Mouse (Mus musculus): ENCODE data around the gene Rpl39.
"Not testable (repeated sequence)": the region's sequence is repeated elsewhere in the genome, so short reads cannot be mapped to it uniquely, and the experiment has no call there.

Gene Rpl39

DNA sequence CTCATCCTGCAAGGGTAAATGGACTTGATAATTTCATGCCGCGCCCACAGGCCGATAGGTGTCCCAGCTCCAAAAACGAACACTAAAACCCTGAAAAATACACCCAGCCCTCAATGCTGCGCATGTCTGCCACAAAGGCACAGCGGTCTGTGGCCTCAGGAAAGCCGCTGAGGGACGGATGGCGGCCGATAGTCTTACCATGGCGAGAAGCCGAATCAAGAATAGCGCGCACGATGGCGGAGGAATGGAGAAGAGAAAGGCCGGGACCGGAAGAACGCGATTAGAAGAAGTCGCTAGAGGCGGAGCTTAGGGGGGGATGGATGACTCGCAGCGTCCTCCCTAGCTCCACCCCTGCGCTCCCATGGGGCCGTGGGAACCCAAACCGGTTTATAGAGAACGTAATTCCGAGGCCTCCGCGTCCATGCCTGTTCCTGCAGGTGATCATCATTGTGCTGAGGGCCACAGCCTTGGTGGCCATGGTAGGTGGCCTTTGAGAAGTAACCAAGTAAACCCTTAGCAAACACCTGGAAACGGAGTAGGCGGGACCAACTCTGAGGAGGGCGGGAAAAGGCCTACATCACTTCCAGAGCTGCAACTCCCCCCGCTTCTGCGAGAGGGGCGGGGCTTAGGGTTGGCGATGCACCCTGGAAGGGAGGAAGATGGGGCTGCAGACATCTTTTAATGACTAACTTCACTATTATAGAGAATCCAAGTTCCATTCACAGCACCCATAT is at the start of gene Rpl39:
Gene Rpl39 (minus strand): TSS at position 476 of the 734 bp plus-strand sequence.
- peak; percentile 74 for DNase-seq (ENCODE audit: low read depth, low spot score)

DNA sequence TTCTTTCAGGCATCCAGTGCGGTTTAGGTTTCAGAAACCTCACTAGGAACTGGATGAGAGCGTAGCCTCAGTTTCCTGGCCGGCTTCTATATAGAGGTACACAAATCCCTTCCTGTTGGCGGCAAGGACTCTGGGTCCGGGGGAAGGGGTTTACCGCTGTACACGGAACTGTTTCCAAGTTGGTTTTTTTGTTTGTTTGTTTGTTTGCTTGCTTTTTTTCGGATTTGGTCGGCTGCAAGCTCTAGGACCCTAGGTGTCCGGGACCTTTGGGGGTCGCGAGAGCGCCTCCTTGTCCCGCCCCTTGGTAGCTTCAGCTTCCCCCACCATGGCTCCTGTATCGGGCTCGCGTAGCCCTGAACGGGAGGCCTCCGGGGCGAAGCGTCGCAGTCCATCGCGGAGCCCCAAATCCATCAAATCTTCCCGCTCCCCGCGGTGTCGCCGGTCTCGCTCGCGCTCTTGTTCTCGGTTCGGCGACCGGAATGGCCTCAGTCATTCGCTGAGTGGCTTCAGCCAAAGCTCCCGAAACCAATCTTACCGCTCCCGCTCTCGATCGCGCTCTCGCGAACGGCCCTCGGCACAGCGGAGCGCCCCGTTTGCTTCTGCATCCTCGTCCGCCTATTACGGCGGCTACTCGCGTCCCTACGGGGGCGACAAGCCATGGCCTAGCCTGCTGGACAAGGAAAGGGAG is 41.6 kb upstream of the Rpl39 start, which contains the start of gene Nkap:
Gene Nkap (plus strand): TSS at position 125 of the 688 bp plus-strand sequence.
- DNase-seq (ENCODE audit: low read depth, low spot score), result peak; percentile 65

DNA sequence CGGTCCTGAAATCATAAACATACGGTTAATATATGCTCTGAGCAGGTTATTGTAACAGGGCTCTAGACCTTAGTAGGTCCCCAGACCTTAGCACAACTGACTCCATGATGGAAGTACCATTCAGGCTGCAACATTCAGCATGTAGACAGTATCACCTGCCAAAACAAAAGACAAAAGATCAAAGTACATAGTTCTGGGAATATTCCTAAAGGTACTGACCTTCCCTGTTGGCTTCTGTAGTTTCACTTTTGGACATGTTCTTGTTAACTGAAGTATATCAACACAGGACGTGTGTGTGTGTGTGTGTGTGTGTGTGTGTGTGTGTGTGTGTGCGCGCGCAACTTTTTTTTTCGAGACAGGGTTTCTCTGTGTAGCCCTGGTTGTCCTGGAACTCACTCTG is 40.3 kb upstream of the Rpl39 start:
- no peak for DNase-seq (ENCODE audit: low read depth, low spot score)

DNA sequence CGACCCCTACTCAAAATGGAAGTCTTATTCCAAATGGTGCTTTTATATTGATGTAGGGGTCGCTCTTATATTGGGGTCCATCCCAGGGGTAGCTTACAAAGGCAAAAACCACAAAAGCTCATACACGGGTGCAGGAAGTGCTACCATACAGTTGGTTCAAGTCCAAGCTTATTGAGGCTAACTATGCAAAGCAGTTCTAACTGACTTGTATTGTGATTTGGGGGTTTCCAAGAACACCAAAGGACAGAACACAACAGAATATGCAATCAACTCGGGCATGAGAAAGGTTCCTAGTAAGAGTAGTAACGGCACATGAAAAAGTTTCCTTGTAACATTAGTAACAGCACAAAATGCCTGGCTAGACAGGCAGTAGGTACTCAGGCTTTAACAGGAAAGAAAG is 35.0 kb upstream of the Rpl39 start:
- DNase-seq (ENCODE audit: low read depth, low spot score), result no peak

DNA sequence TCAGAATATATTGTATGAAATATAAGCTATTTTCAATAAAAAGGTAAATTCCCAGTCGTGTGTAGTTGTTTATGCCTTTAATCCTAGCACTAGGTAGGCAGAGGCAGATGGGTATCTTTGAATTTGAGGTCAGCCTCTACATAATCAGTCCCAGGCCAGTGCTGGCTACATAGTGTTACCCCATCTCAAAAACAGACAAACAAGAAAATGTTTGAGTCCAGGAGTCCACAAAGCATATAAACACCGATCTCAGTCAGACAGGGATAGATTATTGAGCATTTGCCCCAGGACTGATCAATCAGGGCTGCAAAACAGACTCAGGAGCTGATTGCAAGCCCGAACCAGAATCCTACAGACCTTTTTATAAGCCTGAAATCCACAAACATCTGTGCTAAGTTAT is 34.4 kb upstream of the Rpl39 start:
- DNase-seq (ENCODE audit: low read depth, low spot score), result no peak

DNA sequence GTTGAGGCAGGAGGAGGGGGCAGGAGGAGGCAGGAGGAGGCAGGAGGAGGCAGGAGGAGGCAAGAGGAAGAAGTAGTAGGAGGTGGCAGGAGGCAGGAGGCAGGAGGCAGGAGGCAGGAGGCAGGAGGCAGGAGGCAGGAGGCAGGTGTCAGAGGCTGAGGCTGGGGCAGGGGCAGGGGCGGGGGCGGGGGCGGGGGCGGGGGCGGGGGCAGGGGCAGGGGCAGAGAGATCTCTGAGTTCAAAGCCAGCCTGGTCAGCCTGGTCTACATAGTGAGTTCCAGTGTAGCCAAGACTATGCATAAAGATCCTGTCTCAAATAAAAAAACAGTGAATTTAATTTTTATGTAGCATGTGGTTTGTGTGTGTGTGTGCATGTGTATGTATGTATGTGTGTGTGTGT is 31.9 kb upstream of the Rpl39 start:
- no peak for DNase-seq (ENCODE audit: low read depth, low spot score)

DNA sequence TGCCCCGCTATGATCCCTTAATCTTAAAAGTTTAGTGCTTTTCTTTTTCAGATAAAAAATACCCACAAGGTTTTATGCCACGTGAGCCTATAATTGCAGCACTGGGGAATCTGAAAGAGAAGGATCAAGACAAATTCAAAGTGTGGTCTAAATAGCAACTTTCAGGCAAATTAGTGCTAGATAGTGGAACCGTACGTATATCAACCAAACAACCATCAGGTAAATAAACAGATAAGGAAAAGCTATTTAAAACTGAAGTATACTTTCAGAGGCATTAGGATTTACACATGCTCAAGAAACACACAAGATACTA is 25.6 kb upstream of the Rpl39 start:
- no peak for DNase-seq (ENCODE audit: low read depth, low spot score)

DNA sequence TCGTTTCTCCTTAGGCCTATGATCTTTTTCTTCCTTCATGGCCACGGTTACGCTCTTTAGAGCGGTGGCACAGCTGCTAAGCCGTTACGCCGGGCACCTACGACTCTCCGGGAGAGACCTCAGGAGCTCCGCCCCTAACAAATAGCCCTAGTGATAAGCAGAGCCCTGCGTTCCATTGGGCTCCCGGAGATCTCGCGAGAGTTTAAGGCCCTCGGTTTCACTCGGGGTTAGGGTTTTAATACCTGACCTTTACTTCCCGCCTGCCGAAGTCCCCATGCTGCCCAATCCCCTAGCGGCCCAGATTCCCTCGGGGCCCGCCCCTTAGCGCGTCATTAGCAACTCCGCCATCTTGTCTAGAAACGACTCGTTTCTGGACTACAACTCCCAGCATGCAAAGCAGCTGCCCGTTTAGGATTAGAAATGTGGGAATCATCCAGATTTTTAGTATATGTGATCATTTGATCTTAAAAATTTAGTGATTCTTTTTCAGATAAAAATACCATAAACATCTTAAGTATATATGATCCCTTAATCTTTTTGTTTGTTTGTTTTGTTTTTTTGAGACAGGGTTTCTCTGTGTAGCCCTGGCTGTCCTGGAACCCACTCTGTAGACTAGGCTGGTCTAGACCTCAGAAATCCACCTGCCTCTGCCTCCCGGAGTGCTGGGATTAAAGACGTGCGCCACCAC is 25.1 kb upstream of the Rpl39 start, which contains the start of gene Upf3b:
Gene Upf3b (minus strand): TSS at position 130 of the 688 bp plus-strand sequence.
- DNase-seq (ENCODE audit: low read depth, low spot score), result peak; percentile 90

DNA sequence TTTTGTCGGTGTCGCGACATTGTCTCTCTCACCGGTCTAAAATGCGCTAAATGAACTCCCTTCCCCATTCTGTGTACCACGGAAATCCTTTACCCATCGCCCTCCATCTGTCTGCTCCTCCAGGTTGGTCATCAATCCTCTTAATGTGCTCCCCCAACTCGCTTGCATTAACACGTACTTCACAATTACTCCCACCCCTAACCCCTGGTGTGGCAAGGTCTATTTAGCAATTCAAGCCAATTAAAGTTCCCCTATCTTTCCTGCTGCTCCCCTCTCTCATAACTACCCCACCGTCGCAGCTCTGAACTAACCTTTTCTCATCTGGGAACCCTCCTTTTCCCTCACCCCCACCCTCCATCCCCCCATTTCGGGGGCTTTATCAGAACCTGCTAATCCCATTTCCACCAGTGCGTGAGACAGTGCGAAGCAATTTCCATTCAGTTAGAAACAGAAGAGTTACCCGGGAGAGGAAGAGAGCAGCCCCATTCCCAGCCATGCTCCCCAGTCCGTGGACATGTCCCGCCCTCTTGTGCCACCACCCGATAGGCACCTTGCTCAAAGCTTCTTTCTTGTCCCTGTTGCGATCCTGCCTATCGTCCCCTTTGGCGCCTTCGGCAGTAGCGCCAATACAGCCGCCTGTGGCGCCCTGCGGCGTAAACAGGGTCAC is 24.5 kb upstream of the Rpl39 start:
- DNase-seq (ENCODE audit: low read depth, low spot score), result no peak

DNA sequence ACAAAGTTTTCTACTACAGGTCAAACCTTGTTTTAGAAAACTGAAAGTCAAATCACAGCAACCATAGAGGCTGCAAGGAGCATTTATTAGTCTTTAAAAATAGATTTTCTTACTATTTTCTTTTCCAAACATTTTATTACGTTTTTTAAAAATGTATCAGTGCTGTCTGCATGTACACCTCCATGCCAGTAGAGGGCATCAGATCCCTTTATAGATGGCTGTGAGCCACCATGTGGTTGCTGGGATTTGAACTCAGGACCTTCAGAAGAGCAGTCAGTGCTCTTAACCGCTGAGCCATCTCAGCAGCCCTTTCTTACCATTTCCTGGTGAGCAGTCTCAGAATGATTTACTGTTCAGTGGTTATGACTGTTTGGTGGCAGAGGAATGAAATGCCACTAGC is 18.6 kb upstream of the Rpl39 start:
- DNase-seq (ENCODE audit: low read depth, low spot score), result no peak

DNA sequence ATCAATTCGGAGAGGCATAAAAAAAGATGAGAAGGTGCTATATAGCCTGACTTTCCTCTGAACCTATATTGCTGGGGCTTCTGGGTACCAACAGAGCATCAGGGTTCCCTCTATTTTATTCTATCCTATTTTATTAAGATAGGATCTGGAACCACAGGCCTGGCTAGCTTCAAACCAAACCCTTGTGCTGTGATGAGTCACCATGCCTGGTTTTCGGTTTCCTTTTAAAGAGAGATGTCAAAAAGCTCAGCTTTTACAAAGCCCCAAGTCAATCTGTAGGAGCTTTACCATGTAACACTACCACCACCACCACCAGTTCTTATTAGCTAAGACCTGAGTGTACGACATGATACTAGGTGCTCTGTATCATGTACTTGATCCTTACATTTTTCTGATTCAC is 13.5 kb upstream of the Rpl39 start:
- no peak for DNase-seq (ENCODE audit: low read depth, low spot score)

DNA sequence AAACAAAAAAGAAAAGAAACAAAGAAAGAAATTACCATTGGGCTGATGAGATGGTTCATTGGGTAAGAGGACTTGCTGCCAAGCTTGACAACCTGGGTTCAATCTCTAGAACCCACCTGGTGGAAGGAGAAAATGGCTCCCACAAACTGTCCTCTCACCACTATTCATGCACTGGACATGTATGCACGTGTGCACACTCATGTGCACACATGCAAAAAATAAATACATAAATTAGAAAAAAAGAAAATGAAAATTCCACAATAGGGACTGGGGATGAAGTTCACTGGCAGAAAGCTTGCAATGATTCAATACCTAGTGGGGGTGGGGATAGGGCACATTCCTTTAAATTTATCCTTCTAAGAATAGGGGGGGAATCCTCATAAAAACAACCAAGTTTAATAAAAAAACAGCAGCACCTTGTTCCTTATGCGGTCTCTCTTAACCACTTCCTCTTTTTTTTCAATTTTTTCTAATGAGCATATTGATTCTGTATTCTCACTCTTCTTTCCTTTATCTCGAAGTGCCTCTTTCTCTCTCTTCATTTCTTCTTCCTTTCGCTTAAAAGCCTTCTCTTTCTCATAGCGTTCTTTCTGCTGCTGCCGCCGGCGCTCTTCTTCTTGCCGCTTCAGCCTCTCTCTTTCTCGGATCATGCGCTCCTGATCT is 10.0 kb upstream of the Rpl39 start:
- no peak for DNase-seq (ENCODE audit: low read depth, low spot score)

DNA sequence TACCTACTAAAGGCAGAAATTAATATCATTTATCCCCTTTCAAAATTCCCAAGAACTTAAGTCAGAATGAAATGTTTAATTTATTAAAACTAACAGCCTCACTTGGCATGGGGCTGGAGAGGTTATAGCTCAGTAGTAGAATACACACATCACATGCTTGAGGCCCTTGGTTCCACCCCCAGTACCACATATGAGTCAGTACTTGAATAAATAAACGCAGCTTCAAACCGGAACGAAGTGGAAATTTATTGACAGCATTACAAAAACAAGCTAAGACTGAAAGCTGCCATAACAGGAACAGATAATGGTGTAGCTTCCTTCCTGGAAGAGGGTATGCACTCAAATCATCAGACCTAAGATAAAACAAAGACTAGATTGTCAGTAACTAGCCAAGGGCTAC is 6.3 kb upstream of the Rpl39 start:
- no peak for DNase-seq (ENCODE audit: low read depth, low spot score)

DNA sequence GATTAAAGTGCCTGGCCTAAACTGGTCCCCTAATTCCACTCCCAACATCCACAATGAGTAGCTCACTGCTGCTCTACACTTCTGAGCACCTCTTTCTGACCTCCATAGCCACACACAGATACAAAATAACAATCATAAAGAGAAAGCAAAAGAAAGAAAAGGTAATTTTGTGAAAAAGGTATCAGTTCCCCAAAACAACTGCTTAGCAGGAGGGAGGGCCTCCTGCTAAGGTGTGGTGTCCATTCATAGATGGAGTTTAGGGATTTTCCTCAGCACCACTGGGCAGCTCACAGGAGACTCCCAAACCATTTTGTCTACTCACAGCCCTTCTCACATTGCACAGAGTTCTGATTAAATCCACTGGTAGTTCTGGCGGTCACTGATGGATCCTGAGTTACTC is 3.6 kb upstream of the Rpl39 start:
- no peak for DNase-seq (ENCODE audit: low read depth, low spot score)

DNA sequence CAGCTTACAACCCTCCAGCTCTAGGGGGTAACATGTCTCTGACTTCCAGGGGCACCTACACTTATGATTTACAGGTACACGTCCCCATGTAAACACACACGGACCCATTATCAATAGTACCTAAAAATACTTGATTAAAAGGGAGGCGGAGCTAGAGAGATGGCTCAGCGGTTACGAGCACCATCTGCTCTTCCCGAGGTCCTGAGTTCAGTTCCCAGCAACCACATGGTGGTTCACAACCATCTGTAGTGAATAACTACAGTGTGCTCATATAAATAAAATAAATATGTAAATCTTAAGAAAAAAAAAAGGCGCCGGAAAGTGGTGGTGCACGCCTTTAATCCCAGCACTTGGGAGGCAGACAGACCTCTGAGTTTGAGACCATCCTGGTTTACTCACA is 463 bp upstream of the Rpl39 start:
- no peak for DNase-seq (ENCODE audit: low read depth, low spot score)

DNA sequence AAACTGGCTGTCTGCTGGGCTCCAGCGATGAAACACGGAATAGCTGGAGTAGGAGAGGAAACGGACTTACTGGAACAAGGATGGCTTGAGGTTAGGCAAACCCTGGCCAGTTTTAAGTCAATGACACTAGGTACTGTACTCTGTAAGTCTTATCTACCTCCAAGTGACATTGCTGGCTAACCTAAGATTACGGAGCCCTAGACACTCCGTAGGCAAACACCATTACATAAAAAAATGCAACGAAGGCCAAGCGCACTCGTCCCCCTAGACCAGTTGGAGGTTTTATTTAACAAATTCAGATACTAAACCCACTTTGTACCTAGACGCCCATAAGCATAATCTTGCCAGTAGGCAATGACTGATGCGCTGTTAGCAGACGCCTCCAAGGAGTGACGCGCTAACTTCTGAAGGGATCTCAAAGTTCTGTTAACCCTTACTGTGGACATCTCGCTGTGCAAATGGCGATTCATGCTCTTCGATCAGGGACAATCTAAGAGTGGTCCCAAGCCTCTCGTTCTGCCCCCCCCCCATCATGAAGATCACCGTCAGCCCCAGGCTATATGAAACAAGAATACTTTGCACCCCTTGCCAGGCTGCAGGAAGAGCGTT is 780 bp downstream of the Rpl39 start:
- no peak for DNase-seq (ENCODE audit: low read depth, low spot score)

DNA sequence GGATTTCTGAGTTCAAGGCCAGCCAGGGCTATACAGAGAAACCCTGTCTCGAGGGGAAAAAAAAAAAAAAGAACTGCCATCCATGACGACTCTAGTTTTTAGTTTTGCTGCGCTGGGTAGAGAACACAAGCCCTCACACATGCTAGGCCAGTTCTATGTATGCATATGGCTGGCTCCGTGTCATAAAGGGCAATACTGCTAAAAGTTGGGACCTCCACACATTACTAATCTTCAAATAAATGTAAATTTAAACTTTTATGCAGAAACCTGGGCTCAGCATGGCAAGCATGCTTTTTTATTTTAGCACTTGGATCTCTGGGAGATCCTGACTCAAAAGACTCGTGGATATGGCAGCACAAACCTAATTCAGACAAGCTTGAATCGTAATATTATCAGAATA is 4.0 kb downstream of the Rpl39 start:
- no peak for DNase-seq (ENCODE audit: low read depth, low spot score)

DNA sequence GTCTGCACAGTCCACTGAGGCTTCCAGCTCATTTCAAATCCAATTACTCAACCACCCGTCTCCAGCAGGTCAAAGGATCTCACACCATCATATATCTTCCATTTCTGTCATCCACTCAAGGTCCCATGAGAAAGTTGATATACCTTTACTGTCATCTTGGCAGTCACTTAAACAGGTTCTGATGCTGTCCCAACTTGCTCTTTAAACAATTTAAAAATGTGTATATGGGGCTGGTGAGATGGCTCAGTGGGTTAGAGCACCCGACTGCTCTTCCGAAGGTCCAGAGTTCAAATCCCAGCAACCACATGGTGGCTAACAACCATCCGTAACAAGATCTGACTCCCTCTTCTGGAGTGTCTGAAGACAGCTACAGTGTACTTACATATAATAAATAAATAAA is 4.9 kb downstream of the Rpl39 start:
- not testable (repeated sequence) for DNase-seq (ENCODE audit: low read depth, low spot score)

DNA sequence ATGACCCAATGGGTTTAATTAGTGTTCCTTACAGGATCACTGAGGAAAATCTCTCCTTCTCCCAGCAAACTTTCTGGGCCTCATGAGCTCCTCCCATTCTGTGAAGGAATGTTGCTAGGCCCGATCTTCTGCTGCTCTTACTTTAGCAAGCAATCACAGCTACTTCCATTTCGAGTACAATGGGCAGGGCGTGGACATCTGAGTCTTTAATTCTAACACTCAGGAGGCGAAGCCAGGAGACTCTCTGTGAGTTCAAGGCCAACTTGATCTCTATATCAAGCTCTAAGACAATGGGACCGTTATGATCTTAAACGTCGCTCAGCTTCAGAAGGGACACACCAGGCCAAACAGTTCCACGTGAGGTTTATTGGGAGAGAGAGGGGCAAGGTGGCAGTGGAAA is 8.6 kb downstream of the Rpl39 start:
- DNase-seq (ENCODE audit: low read depth, low spot score), result no peak

DNA sequence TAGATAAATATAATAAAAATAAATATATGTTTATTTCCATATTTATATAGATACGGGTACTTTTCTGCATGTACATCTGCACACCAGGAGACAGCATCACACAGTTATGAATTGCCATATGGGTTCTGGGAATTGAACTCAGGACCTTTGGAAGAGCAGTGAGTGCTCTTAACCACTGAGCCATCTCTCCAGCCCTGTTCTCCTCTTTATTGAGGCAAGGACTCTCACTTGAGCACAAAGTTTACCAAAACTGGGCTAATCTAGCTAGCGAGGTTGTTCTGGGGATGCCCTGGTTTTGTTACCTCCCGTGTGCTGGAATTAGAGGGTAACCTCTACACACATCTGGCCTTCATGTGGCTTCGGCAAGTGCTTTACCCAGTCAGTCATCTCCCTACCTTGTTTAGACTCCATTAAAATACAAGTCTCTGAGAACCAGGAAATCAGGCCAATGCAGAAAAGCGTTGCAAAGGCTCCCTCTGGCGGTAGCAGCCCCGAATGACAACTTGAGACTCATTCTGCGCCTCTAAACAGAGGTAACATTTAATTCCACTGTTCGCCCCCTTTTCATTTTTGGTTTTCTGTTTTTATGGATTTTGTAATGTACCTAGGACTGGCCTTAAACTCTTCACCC is 10.8 kb downstream of the Rpl39 start:
- DNase-seq (ENCODE audit: low read depth, low spot score), result peak; percentile 16

DNA sequence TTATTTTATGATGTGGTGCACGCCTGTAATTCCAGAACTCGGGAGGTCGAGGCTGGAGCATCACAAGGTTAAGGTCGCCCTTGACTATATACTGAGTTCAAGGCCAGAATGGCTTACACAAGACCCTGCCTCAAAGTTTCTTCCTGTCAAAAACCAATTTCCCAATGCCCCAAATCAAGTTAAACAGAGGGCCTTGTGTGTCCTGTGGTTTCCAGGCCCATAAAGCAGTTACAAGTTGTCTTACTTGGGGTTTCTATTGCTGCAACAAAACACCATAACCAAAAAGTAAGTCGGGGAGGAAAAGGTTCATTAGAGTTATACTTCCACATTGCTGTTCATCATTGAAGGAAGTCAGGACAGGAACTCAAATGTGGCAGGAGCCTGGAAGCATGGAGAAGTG is 16.4 kb downstream of the Rpl39 start:
- no peak for DNase-seq (ENCODE audit: low read depth, low spot score)
